Comparison of ENCODE assay signal across 8 mouse cellular contexts in the genomic region with DNA sequence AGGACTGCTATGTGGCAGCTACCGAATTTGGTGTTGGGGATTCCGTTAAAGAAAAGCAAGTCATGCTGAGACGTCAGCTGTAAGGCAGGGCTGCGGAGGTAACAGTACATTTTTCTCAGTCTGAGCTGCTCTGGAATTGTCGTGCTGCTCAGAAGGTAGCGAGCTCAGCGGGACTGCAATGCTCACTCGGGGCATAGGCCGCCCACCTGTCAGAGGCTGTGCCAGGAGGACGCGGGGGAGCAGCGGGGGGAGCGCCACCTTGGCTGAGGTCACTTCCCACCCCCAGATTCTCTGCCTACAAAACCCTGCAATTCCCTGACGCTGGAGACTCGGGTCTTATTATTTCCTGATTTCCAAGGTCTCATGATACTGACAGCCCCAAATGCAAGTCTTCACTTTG. TPM values are rescaled to one million over a fixed set of nuclear protein-coding genes. Genes with fewer than 3 reads are reported as not detected.
DNase-seq lines count a peak whose midpoint lies in the region; ATAC-seq and TF ChIP-seq lines count a peak whose summit lies in the region.

No protein-coding gene starts in this region.

- H3K4me1 ChIP-seq in lung, adult 2 months (ENCODE audit: control insufficient read depth, insufficient read depth, low read length): peaks cover 6% of the 10 kb centered on the region
- peaks cover 7% of the 10 kb centered on the region for H3K4me1 ChIP-seq in forebrain, embryonic 16.5 days (replicated peaks; ENCODE audit: control insufficient read depth, insufficient read depth, low read length)
- peaks cover 10% of the 10 kb centered on the region for H3K4me1 ChIP-seq in intestine, embryonic 16.5 days (ENCODE audit: control insufficient read depth, insufficient read depth, low read length)
- H3K4me1 ChIP-seq in liver, embryonic 16.5 days (ENCODE audit: control insufficient read depth, low read depth, low read length): peaks cover 14% of the 10 kb centered on the region

- H3K4me2 ChIP-seq in forebrain, embryonic 16.5 days (ENCODE audit: low read length): peak overlapping the region; percentile 93
- H3K4me2 ChIP-seq in intestine, embryonic 16.5 days (ENCODE audit: low read depth, low read length): peak overlapping the region; percentile 79
- H3K4me2 ChIP-seq in liver, embryonic 16.5 days (ENCODE audit: low read depth, low read length): peak overlapping the region; percentile 98

- peak; percentile 20 for ATAC-seq in forebrain, embryonic 16.5 days
- peak; percentile 19 for ATAC-seq in intestine, embryonic 16.5 days
- ATAC-seq in liver, embryonic 16.5 days (ENCODE audit: low read depth): peak; percentile 15; the same call in 1 of the 2 replicates

- TF ChIP-seq POLR2A in lung, adult 2 months (IDR thresholded peaks at IDR 0.05; ENCODE audit: borderline replicate concordance, extremely low read depth, low read depth, low read length): no peak; the same call in 1 of the 2 replicates

- H3K27ac ChIP-seq in forebrain, embryonic 16.5 days (ENCODE audit: low read length): peak overlapping the region; percentile 80
- peak overlapping the region; percentile 94 for H3K27ac ChIP-seq in intestine, embryonic 16.5 days (ENCODE audit: low read length)
- H3K27ac ChIP-seq in liver, embryonic 16.5 days (ENCODE audit: low read length): peak overlapping the region; percentile 82

- 3% methylated on average over 15 of the region's 15 CpGs for WGBS in lung, adult 2 months
- 1% methylated on average over 15 of the region's 15 CpGs for WGBS in forebrain, embryonic 16.5 days
- WGBS in intestine, embryonic 16.5 days: 3% methylated on average over 15 of the region's 15 CpGs
- WGBS in liver, embryonic 16.5 days (ENCODE audit: insufficient replicate concordance): 3% methylated on average over 15 of the region's 15 CpGs

- no peaks in the 10 kb centered on the region for H3K9me3 ChIP-seq in forebrain, embryonic 16.5 days (ENCODE audit: control insufficient read depth, low read length)
- H3K9me3 ChIP-seq in intestine, embryonic 16.5 days (ENCODE audit: control insufficient read depth, low read length): no peaks in the 10 kb centered on the region
- H3K9me3 ChIP-seq in liver, embryonic 16.5 days (replicated peaks; ENCODE audit: control insufficient read depth, low read length): no peaks in the 10 kb centered on the region

- peak overlapping the region; percentile 67 for H3K9ac ChIP-seq in forebrain, embryonic 16.5 days (replicated peaks; ENCODE audit: low read depth, low read length)
- peak overlapping the region; percentile 88 for H3K9ac ChIP-seq in intestine, embryonic 16.5 days (ENCODE audit: low read depth, low read length)
- peak overlapping the region; percentile 76 for H3K9ac ChIP-seq in liver, embryonic 16.5 days (ENCODE audit: low read depth, low read length)

- H3K36me3 ChIP-seq in forebrain, embryonic 16.5 days (ENCODE audit: control insufficient read depth, insufficient read depth): no peaks in the 10 kb centered on the region
- H3K36me3 ChIP-seq in intestine, embryonic 16.5 days (ENCODE audit: control insufficient read depth, insufficient read depth, low read length): peaks cover 2% of the 10 kb centered on the region; the same call in 1 of the 2 replicates
- peaks cover 7% of the 10 kb centered on the region for H3K36me3 ChIP-seq in liver, embryonic 16.5 days (ENCODE audit: control insufficient read depth, insufficient read depth)

- DNase-seq in lung, adult 2 months: no peak
- no peak for DNase-seq in lung, postnatal 25 days (ENCODE audit: low spot score)
- DNase-seq in cerebellum, adult 18-20 months: peak; percentile 77 to 80
- DNase-seq in ovary, adult 18-20 months (ENCODE audit: low spot score): peak; percentile 34
- DNase-seq in thymus, postnatal 36 days: peak; percentile 74 to 82

- peak overlapping the region; percentile 73 for H3K4me3 ChIP-seq in lung, adult 2 months (replicated peaks; ENCODE audit: extremely low read depth, low read depth, low read length)
- peak overlapping the region; percentile 71 for H3K4me3 ChIP-seq in forebrain, embryonic 16.5 days (replicated peaks; ENCODE audit: low read length)
- peak overlapping the region; percentile 75 for H3K4me3 ChIP-seq in intestine, embryonic 16.5 days (ENCODE audit: low read length)
- peak overlapping the region; percentile 73 for H3K4me3 ChIP-seq in liver, embryonic 16.5 days (ENCODE audit: low read depth, low read length)

- TF ChIP-seq CTCF in lung, adult 2 months (IDR thresholded peaks at IDR 0.05; ENCODE audit: insufficient read depth, low read length): no peak

- no peaks in the 10 kb centered on the region for H3K27me3 ChIP-seq in forebrain, embryonic 16.5 days (replicated peaks; ENCODE audit: control insufficient read depth, insufficient read depth, low read length)
- H3K27me3 ChIP-seq in intestine, embryonic 16.5 days (replicated peaks; ENCODE audit: control insufficient read depth, insufficient read depth, low read length): no peaks in the 10 kb centered on the region
- H3K27me3 ChIP-seq in liver, embryonic 16.5 days (ENCODE audit: control insufficient read depth, insufficient read depth, low read depth, low read length): no peaks in the 10 kb centered on the region

RNA-seq across cellular contexts. Expression of a gene that starts 16.5 kb away (rescaled TPM):
- polyA plus RNA-seq in lung, adult 2 months (2012; rRNA removed): 5.1 and 7.6 TPM in 2 replicates
- 37.9 and 50.8 TPM in 2 replicates for polyA plus RNA-seq in forebrain, embryonic 16.5 days (2015; fragmentation: Nextera tagmentation; extraction: Ambion mirVana)
- 1.7 and 2.0 TPM in 2 replicates for polyA plus RNA-seq in intestine, embryonic 16.5 days (2015; fragmentation: Nextera tagmentation; extraction: Ambion mirVana)
- 0.25 and 0.40 TPM in 2 replicates for polyA plus RNA-seq in liver, embryonic 16.5 days (2015; fragmentation: Nextera tagmentation; extraction: Ambion mirVana)

RNA-seq across cellular contexts. Expression of a gene that starts 16.8 kb away (rescaled TPM):
- 63.5 and 77.9 TPM in 2 replicates for polyA plus RNA-seq in lung, adult 2 months (2012; rRNA removed)
- 17.8 and 22.2 TPM in 2 replicates for polyA plus RNA-seq in forebrain, embryonic 16.5 days (2015; fragmentation: Nextera tagmentation; extraction: Ambion mirVana)
- 44.7 and 47.5 TPM in 2 replicates for polyA plus RNA-seq in intestine, embryonic 16.5 days (2015; fragmentation: Nextera tagmentation; extraction: Ambion mirVana)
- 11.8 TPM in 2 replicates for polyA plus RNA-seq in liver, embryonic 16.5 days (2015; fragmentation: Nextera tagmentation; extraction: Ambion mirVana)

RNA-seq across cellular contexts. Expression of a gene that starts 35.1 kb away (rescaled TPM):
- 22.0 and 23.4 TPM in 2 replicates for polyA plus RNA-seq in lung, adult 2 months (2012; rRNA removed)
- 14.4 and 15.4 TPM in 2 replicates for polyA plus RNA-seq in forebrain, embryonic 16.5 days (2015; fragmentation: Nextera tagmentation; extraction: Ambion mirVana)
- polyA plus RNA-seq in intestine, embryonic 16.5 days (2015; fragmentation: Nextera tagmentation; extraction: Ambion mirVana): 7.2 and 8.9 TPM in 2 replicates
- 4.8 and 4.9 TPM in 2 replicates for polyA plus RNA-seq in liver, embryonic 16.5 days (2015; fragmentation: Nextera tagmentation; extraction: Ambion mirVana)

RNA-seq across cellular contexts. Expression of a gene that starts 35.7 kb away (rescaled TPM):
- polyA plus RNA-seq in lung, adult 2 months (2012; rRNA removed): 6.0 and 6.7 TPM in 2 replicates
- polyA plus RNA-seq in forebrain, embryonic 16.5 days (2015; fragmentation: Nextera tagmentation; extraction: Ambion mirVana): 43.4 and 45.4 TPM in 2 replicates
- polyA plus RNA-seq in intestine, embryonic 16.5 days (2015; fragmentation: Nextera tagmentation; extraction: Ambion mirVana): 11.6 and 14.6 TPM in 2 replicates
- polyA plus RNA-seq in liver, embryonic 16.5 days (2015; fragmentation: Nextera tagmentation; extraction: Ambion mirVana): 4.5 and 5.0 TPM in 2 replicates

RNA-seq across cellular contexts. Expression of a gene that starts 40.5 kb away (rescaled TPM):
- polyA plus RNA-seq in lung, adult 2 months (2012; rRNA removed): 79.4 and 81.7 TPM in 2 replicates
- polyA plus RNA-seq in forebrain, embryonic 16.5 days (2015; fragmentation: Nextera tagmentation; extraction: Ambion mirVana): 7.3 and 10.7 TPM in 2 replicates
- polyA plus RNA-seq in intestine, embryonic 16.5 days (2015; fragmentation: Nextera tagmentation; extraction: Ambion mirVana): 37.6 and 38.4 TPM in 2 replicates
- 72.9 and 80.3 TPM in 2 replicates for polyA plus RNA-seq in liver, embryonic 16.5 days (2015; fragmentation: Nextera tagmentation; extraction: Ambion mirVana)

Comparison
In these comparisons a context has a peak if more than half of its experiments do, and no peak if none do; other contexts are left out.
1. DNase-seq: peak in cerebellum, adult 18-20 months (2 of 2), ovary, adult 18-20 months (single experiment) and thymus, postnatal 36 days (2 of 2); none in lung, adult 2 months (single experiment) and lung, postnatal 25 days (single experiment).
2. Peak in every context shown above with its lines, with median percentiles within 50 percentile points of each other: H3K4me3 ChIP-seq, ATAC-seq, H3K27ac ChIP-seq, H3K4me2 ChIP-seq and H3K9ac ChIP-seq.